Mouse (Mus musculus) thymus, adult 18-20 months (tissue): Measurements from ENCODE around the gene Tgtp2.
"Not testable (repeated sequence)": the region's sequence is repeated elsewhere in the genome, so short reads cannot be mapped to it uniquely, and the experiment has no call there.

Experiments used
- DNase-seq, 2 experiments: peaks; one replicate each; pipeline ENCODE4 v3.0.0; 2022; ENCODE audit warnings: mixed read lengths in 2 of 2

Gene Tgtp2

DNA sequence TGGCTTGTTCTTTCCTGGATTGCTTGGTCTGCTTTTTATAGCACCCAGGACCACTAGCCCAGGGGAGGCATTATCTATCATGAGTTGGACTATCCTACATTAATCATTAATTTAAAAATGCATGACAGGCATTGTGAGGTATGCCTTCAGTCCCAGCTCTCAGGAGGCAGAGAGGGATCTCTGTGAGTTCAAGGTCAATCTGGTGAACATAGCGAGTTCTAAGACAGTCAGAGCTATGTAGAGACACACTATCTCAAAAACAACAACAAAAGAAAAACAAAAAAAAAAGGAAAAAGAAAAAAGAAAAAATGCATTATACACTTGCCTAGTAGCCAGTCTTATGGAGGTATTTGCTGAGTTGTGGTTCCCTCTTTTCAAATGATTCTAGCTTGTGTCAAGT is 20.4 kb upstream of the Tgtp2 start:
- DNase-seq, result no peak

DNA sequence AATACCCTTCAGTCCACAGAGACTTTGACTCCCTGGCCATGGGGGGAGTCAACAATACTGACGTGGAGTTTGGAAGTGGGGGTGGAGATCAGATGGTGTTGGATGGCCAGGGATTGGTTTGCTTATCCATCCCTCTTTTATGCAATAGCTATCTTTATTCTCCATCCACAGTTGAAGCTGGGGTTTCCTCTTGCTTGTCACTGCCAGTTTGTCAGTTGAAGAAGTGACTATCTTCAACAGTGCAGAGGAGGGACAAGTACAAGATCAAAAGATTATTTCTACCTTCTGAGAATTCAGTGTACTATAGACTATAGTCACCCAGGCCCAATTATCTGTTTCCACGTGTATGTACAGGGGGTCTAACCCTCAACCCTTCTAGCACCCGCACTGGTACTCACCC is 19.8 kb upstream of the Tgtp2 start:
- no peak for DNase-seq

DNA sequence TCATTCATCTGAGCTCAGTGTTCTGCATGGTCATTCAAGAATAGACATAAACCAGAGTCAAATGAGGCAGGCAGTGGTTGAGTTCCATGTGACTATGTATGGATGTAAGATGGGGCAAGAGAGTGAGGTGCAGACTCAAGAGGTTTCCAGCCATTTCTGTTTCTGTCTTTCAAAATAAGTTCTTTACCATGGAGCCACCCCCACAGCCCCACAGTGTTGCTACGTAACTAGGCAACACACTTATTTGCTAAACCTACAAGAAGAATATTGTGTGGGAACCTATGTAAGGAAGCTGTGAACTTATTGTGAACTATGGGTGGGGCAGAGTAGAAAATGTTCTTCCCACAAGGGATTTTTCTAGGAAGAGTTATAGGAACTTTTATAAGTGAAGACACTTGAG is 19.1 kb upstream of the Tgtp2 start:
- no peak for DNase-seq

DNA sequence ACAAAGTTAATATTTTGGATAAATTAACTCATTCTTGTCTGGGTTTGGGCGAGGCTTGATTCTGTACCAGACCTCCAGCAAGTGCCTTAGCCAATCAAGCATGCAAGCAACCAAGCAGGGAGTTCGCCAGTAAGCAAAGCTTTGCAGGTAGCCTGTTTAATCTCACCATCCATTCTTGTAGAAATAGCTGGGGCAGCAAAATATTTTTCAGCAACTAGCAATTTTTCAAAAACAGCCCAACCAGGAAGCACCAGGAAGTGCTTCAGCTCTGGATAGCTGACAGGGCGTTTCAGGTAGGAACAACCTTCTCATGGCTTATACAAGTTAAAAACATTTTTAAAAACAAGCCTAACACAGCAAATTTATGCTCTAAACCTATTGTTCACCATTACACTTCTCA is 17.9 kb upstream of the Tgtp2 start:
- DNase-seq, result no peak

DNA sequence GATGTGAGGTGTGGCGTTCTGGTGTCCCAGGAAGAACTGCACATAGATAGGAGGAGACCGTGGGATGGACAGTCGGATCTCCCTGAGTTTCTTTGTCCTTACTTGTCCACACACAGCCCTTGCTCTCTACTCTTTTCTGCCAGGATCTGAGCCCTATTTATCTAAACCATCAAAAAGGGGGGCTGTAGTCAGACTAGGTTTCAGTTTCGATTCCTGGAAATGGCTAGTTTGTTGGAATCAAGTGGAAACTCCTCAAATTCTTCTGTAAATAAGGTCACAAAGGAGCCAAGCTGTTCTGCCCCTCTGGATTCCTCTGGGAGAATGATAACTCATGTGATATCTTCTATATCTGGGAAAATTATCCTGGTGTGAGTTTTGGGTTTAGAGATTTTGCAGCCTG is 17.4 kb upstream of the Tgtp2 start:
- DNase-seq, result no peak

DNA sequence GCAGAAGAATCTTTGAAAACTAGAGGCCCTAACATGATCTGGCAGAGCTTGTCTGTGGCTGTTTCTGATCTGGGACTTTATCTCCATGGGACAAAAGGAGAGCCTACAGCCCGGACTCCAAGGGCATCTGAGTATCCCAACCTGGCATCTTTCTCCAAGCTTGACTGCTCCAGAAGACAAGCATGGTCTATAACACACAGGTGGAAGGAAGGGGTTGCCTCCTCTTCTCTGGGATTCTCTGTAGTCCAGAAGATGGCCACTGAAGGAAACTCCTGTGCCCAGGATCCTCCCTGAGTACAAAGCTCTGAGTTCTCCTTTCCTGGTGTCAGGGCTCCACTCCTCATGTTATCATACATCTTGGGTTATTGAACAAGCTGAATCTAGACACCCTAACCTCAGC is 16.6 kb upstream of the Tgtp2 start:
- DNase-seq, result no peak

DNA sequence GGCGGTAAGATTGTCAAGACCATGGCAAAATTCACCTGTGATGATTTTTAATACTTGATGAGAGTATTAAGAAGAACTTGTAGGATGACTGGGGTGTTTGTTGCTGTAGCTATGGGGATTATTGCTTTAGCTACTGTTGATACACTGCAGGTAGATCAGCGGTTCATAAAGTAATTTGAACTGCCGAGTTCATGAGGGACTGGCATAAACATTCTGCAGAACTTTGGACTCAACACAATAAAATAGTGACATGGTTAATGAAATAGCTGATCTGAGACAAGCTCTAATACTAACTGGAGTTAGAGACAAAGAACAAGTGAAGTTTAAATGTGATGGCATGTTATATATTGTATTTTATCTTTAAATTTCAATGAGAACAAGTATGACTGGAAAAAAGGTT is 14.7 kb upstream of the Tgtp2 start:
- DNase-seq, result no peak

DNA sequence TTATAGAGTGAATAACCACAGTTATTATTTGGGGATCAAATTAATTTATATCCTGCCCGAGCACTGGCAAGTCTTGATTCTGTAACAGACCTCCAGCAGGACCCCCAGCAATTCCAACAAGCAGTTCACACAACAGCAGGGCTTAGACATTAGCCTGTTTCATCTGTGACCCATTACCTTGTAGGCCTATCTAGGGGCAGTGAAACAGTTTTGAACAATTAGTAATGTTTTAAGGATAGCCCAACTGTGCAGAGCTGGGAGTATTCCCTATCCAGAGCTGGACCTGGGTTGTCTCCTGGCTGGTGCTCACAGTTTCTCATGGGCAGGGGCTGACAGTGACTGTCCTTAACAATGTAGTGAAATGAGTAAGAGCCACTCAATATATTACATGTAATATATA is 13.0 kb upstream of the Tgtp2 start:
- DNase-seq, result no peak

DNA sequence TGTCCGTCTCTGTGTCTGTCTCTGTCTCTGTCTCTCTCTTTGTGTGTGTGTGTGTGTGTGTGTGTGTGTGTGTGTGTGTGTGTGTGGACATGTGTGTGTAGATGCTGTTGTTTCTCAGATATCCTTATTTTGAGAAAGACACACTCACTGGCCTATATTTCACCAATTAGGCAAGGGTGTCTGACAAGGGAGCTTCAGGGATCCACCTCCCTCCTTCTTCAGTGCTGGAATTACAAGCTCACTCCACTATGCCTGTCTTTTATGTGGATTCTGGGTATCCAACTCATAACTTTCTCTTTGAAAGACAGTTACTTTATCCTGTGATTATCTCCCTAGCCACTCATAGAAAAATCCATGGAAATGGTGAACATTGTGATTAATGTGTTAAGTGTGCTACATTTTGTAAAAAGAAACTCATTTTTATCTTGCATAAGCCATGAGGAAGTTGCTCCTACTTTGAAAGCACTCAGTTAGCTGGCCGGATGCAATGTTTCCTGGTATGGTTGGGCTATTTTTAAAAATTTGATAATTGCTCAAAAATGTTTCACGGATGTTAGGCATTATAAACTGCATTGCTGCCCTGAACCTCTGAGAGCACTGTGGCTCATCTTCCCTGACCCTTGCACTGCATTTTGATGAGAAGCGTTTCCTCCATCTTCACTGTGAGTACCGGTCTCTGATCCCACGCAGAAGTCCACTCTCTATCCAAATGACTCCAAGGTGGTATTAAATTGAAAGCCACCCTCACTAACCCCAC is 12.2 kb upstream of the Tgtp2 start, which contains the start of gene Ifi47:
Ifi47 (plus strand) TSS at position 587 of the 757 bp plus-strand sequence.
- DNase-seq, result not testable (repeated sequence)

DNA sequence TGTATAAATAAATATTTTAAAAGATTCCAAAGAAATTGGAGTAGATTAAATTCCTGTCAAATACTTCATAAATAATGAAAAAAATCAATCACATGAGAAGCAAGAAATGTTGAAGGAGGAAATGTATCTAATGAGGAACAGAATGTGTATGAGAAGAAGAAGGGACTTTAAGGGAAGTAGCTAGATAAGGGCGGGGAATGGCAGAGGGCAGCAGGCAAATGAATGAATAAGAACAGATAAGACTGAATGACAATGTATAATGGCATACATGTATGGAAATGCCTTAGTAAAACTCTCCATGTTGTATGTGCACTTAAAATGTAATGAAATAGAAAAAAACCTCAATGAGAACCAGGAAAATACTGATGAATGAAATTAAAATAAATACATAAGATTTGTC is 4.4 kb upstream of the Tgtp2 start:
- DNase-seq, result no peak

DNA sequence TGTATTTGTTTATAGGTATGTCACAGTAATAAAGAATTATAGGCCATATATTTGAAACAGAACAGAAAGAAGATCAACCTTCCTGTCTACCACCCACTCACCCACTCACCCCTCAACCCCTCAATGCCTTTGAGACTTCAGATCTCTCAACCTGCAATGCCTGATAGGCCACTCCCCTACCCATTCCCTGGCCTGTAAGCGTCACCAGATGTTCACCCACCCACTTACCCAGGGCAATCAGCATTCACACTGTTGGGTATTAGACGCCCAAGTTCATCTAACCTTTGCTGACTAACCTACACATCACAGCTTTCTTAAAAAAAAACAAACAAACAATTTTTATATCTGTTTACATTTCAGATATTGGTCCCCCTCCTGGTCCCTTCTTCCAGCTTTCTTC is 2.1 kb downstream of the Tgtp2 start:
- not testable (repeated sequence) for DNase-seq

DNA sequence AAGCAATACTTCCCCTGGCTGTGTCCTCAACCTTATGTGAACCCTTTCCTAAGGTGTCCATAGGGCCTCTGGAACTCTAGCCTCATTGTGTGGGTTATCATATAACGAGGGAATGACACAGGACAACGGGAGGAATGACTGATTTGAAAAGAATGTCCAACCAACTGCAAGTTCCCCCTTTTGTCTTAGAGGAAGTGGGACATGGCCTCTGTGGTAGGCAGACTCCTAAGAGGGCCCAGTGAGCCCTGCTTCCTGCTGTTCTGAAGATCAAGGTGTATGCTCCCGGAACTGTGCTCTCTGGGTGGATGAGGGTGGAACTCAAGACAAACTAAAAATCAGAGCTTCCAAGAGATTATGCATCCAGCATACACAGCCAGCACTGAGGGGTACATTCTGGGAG is 3.9 kb downstream of the Tgtp2 start:
- DNase-seq, result not testable (repeated sequence)

DNA sequence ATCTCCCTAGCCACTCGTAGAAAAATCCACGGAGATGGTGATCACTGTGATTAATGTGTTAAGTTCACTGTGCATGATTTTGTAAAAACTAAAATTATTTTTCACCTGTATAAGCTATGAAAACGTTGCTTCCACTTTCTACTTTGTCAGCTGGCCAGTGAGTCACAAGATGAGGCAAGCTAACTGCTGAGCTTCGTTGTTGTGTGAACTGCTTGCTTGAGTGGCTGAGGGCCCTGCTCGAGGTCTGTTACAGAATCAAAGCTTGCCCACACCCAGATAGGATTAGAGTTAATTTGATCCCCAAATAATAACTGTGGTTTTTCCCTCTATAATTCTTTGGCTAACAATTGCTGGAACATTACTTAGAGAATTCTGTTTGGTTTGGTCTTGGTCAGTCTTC is 12.1 kb downstream of the Tgtp2 start:
- not testable (repeated sequence) for DNase-seq

DNA sequence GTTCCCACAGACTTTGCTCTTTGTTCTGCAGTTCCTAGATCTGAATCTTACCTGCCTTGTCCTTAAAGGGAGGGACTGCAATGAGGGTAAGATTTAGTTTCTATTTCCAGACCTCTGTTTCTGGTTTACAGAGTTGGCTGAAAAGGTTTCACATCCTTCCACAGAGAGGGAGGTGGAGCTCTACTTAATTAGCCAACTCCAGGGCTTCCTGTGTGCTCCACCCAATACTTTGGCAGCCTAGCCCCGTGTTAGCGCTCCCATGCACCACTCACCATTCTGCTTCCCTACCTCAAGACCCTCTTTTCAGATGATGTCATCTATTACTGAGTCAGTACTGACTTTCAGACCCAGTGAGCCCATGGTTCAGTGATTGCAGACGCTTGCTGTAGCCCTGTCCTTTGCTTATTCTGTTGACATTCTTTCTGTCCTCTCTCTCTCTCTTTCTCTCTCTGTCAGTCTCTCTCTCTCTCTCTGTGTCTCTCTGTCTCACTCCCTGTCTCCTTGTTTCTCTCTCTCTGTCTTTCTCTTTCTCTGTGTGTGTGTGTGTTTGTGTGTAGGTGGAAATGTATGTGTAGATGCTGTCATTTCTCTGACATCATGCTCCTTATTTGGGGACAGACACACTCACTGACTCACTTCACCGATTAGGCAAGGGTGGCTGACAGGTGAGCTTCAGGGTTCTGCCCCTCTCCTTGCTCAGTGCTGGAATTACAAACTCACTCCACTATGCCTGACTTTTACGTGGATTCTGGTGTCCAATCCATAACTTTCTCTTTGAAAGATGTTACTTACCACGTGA is 12.7 kb downstream of the Tgtp2 start, which contains the start of gene 9930111J21Rik2:
9930111J21Rik2 (minus strand) TSS at position 150 of the 799 bp plus-strand sequence.
- not testable (repeated sequence) for DNase-seq

DNA sequence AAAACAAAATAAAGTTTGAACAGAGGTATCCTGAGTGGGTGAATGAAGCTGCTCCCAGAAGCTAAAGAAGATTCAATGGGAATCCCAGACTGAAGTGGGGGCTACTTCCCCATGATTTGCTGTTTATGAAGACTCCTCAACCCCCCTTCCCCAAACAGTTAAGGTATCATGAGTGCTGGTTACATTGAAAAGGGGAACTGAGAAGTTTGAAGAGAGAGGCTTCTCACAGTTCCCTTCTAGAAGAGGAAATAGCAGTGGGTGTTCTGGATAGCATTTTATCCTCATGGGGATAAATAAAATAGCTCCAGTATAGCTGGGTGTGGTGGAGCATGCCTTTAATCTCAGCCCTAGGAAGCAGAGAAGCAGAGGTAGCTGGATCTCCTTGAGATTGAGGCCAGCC is 13.9 kb downstream of the Tgtp2 start:
- not testable (repeated sequence) for DNase-seq

DNA sequence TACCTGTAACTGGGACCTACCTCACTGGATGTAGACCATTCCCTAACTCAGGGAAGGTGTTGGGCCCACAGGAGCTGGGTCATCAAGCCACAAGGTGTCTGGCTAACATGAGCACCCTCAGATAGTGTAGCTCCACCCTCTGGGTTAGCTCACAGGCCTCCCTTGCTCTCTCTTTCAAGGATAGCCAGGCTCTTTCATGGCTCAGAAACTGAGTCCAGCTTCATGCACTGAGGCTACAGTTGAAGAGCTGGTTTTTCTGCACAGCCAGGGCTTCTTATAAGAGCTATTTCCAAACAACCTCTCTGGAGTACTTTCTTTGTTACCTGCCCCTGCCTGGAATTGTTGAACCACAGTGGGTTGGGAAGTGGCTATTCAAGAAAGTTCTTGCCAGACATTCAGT is 51.9 kb downstream of the Tgtp2 start:
- DNase-seq, result not testable (repeated sequence)
